Mouse (Mus musculus) midbrain, embryonic 11.5 days (tissue): ENCODE measurements around the gene Ccnf. TPM values are rescaled to one million over a fixed set of nuclear protein-coding genes. Genes with fewer than 3 reads are reported as not detected.

ENCODE experiments used
- ATAC-seq: fragments of 200-750 bp; cut with Nextera tagmentation; 2 replicates; pipeline ENCODE4 v1.8.0; 2017; ENCODE audit warnings: moderate TSS enrichment, moderate library complexity; ENCODE audit not compliant: low FRiP score
- DNase-seq: peaks from one replicate; pipeline ENCODE4 v3.0.0; 2015; ENCODE audit warnings: low spot score; ENCODE audit errors: missing footprints
- H3K27ac ChIP-seq: fragments of 300-500 bp; sonication (generic); 2 replicates; pipeline ENCODE4 v1.5.1; 2014; ENCODE audit warnings: low read depth, low read length
- H3K27me3 ChIP-seq: fragments of 300-500 bp; sonication (generic); 2 replicates; pipeline ENCODE4 v1.6.1; 2014; ENCODE audit warnings: mild to moderate bottlenecking, low read length, moderate library complexity, mixed read lengths; ENCODE audit not compliant: control insufficient read depth, insufficient read depth
- H3K36me3 ChIP-seq: fragments of 300-500 bp; sonication (generic); 2 replicates; pipeline ENCODE4 v1.6.1; 2014; ENCODE audit warnings: mild to moderate bottlenecking, low read length, moderate library complexity, mixed read lengths; ENCODE audit not compliant: control insufficient read depth, insufficient read depth
- H3K4me1 ChIP-seq: fragments of 300-500 bp; sonication (generic); 2 replicates; pipeline ENCODE4 v1.6.1; 2014; ENCODE audit warnings: low read length; ENCODE audit not compliant: control insufficient read depth, insufficient read depth
- H3K4me2 ChIP-seq: fragments of 300-500 bp; sonication (generic); 2 replicates; pipeline ENCODE4 v1.6.1; 2014; ENCODE audit warnings: mild to moderate bottlenecking, moderate library complexity
- H3K4me3 ChIP-seq: fragments of 300-500 bp; sonication (generic); 2 replicates; pipeline ENCODE4 v1.5.1; 2014; ENCODE audit warnings: low read depth, low read length
- H3K9ac ChIP-seq: fragments of 300-500 bp; sonication (generic); 2 replicates; pipeline ENCODE4 v1.6.1; 2014; ENCODE audit warnings: low read length
- H3K9me3 ChIP-seq: fragments of 300-500 bp; sonication (generic); 2 replicates; pipeline ENCODE4 v1.6.1; 2016; ENCODE audit warnings: low read length; ENCODE audit not compliant: control insufficient read depth
- WGBS: fragments of 180-500 bp; shearing (Covaris S2); extraction: QIAGEN DNeasy Blood & Tissue Kit; methylation state at CpG from one replicate; pipeline ENCODE4 v1.1.7; 2014; 5-methylcytosine and 5-hydroxymethylcytosine counted together
- polyA plus RNA-seq: library from polyadenylated mRNA; unstranded; fragments of >200 nt; fragmentation: Nextera tagmentation; extraction: Ambion mirVana; gene quantifications from 2 replicates; pipeline ENCODE4 v1.2.1, GENCODE M21; 2014

Gene Ccnf
- polyA plus RNA-seq, 1 experiment from 2014 or later: 98.6 TPM

GRCm38 (mm10) chr17:24207768-24208640, 43.3 kb downstream of the Ccnf start:
- Histone ChIP-seq H3K4me2 (peak overlapping the region; percentile 89), H3K4me1 (peaks cover 70% of the 10 kb centered on the region), H3K9me3 (no peaks in the 10 kb centered on the region), H3K36me3 (no peaks in the 10 kb centered on the region), H3K9ac (peak overlapping the region; percentile 76), H3K4me3 (peak overlapping the region; percentile 45), H3K27ac (no peak overlapping the region), H3K27me3 (peaks cover 34% of the 10 kb centered on the region)
- no peak for DNase-seq
- no peak for ATAC-seq
- WGBS: 53% methylated on average over 34 of the region's 34 CpGs

DNA sequence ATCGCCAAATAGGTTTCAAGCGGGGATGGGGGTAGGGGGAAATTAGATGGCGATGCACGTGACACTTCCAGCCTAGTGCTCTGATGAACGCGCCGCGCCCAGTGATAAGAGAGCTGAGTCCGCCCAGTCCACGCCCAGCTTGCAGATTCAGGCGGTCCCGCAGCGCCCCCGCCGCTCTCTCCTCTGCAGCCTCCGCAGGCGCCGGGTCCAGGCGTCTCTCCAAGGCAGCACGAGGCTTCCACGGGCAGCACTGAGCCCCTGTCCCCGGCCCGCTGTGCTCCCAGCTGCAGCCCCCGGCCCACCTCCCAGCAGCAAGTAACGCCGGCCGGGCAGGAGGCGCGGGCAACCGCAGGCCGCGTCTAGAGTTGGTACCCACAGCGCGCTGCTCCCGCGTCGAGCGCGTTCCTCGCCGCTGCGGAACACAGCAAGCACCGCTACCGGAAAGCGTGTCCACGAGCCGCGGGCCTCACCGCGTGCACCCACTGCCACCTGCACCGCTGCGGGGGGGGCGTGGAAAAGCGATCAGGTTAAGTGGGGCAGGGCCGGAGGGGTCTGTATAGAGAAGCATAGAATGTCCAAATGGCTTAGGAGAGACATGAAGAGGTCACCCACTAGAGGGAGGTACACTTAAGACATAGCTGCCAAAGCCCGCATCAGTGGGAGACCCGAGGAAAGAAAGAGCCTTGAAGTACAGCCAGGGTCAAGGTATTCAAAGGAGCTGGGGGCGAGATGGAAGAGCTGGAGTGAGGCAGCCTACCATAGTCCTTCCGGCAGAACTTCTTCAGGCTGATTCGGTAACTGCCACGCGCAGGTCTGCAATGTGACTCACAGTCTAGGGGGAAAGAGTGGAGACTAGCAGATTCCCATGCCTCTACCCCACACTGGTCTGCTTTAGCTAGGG, 44.6 kb downstream of the Ccnf start:
- peak; percentile 23; the same call in 1 of the 2 replicates for ATAC-seq
- peaks cover 65% of the 10 kb centered on the region for H3K4me1 ChIP-seq

DNA sequence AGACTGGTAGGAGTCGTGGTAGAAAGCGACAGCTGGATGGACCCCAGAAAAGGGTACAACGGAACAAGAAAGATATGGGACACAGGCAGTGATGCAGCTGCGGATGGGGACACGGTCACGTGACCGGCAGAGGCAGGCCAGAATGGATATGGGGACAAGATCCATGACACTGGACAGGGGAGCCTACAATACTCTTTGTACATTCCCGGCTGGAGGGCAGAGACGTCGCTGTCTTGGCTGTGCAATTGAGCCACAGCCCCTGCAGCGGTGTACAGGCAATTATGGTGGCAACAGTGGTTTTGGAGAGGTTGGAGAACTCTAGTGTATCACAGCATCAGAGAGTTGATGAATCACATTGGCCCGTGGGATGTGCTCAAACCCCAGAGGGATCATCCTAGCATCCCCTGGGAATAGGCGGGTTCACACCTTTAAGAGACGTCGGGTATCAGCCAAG, 45.3 kb downstream of the Ccnf start:
- 7% methylated on average over 15 of the region's 15 CpGs for WGBS
- no peaks in the 10 kb centered on the region for H3K9me3 ChIP-seq
- H3K4me1 ChIP-seq: peaks cover 57% of the 10 kb centered on the region
- peak; percentile 95 for DNase-seq
- H3K36me3 ChIP-seq: no peaks in the 10 kb centered on the region
- peaks cover 30% of the 10 kb centered on the region for H3K27me3 ChIP-seq
- peak overlapping the region; percentile 78 for H3K9ac ChIP-seq
- peak overlapping the region; percentile 54; the same call in 1 of the 2 replicates for H3K27ac ChIP-seq
- H3K4me3 ChIP-seq: peak overlapping the region; percentile 62
- peak; percentile 20; the same call in 1 of the 2 replicates for ATAC-seq
- H3K4me2 ChIP-seq: peak overlapping the region; percentile 94

More for the DNA sequence above, 44.6 kb downstream of the Ccnf start:
- DNase-seq: peak; percentile 95
- Histone ChIP-seq H3K27ac (no peak overlapping the region), H3K4me2 (peak overlapping the region; percentile 94), H3K9ac (peak overlapping the region; percentile 78), H3K4me3 (peak overlapping the region; percentile 33), H3K36me3 (no peaks in the 10 kb centered on the region), H3K9me3 (no peaks in the 10 kb centered on the region), H3K27me3 (peaks cover 34% of the 10 kb centered on the region)
- 5% methylated on average over 61 of the region's 62 CpGs for WGBS

DNA sequence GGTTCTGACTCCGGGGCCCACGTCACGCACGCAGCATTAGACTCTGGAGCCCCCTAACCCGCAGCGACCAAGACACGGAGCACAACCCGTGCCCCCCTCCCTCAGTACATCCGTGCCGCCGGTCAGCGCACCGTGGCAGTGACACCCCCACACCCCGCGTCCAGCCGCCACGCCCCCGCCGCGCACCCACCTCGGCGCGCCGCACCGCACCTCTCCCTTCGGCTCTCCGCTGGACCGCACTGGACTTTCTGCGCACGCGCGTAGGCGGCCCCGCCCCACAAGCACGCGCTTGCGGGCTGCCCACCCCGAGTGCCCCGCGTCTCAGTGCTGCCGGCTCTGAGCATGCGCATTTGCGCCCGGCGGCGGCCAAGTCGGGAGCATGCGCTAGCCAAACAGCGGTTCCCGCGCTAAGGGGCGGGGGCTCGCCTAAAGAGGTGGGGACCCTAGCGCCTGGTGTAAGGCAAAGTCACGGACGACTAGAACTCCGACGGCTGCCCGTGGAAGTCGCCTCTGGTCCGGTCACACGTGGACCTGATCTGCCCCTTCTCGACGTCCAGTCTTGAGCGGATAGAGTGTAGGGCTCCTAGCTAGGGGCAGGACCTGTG, 45.9 kb downstream of the Ccnf start, which contains the start of gene Tbc1d24:
Tbc1d24 (minus strand) TSS at position 279 of the 605 bp plus-strand sequence.
- peak within 1 kb of the TSS; percentile 54; the same call in 1 of the 2 replicates for H3K27ac ChIP-seq
- no peaks in the 10 kb centered on the region for H3K36me3 ChIP-seq
- H3K4me1 ChIP-seq: peaks cover 53% of the 10 kb centered on the region
- H3K4me3 ChIP-seq: peak within 1 kb of the TSS; percentile 62
- under 1% methylated on average over 62 of the region's 65 CpGs for WGBS
- DNase-seq: peak; percentile 100
- H3K4me2 ChIP-seq: peak within 1 kb of the TSS; percentile 94
- peaks cover 26% of the 10 kb centered on the region for H3K27me3 ChIP-seq
- peak within 1 kb of the TSS; percentile 78 for H3K9ac ChIP-seq
- no peaks in the 10 kb centered on the region for H3K9me3 ChIP-seq
- peak; percentile 75 for ATAC-seq

DNA sequence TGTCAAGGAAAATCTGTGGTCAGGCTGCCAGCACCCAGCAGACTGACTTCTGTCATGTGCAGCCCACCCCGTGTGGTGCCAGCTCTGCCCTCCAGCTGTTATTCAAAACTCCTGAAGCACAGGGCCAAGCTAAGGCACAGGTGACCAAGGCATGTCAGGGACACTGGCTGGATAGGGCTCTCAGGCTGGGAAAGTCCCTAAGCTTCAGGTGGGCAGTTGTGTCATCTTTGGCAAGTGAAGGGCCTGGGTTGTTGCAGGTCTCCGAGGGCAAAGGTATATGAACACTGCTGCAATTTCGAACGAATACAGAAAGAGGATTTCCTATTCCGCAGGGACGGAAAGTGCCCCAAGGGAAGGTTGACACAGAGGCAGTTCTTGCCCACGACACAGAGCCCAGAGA, 46.4 kb downstream of the Ccnf start:
- DNase-seq (no peak), ATAC-seq (no peak)
- Histone ChIP-seq H3K4me1 (peaks cover 53% of the 10 kb centered on the region), H3K4me3 (peak overlapping the region; percentile 62), H3K27me3 (peaks cover 23% of the 10 kb centered on the region), H3K27ac (no peak overlapping the region), H3K9me3 (no peaks in the 10 kb centered on the region), H3K9ac (peak overlapping the region; percentile 78), H3K4me2 (peak overlapping the region; percentile 94), H3K36me3 (no peaks in the 10 kb centered on the region)
- 14% methylated on average over 7 of the region's 7 CpGs for WGBS

- no peak overlapping the region for H3K9ac ChIP-seq
- 72% methylated on average over 3 of the region's 3 CpGs for WGBS
- H3K27ac ChIP-seq: no peak overlapping the region
- peaks cover 46% of the 10 kb centered on the region for H3K4me1 ChIP-seq
- no peak for DNase-seq
- no peak for ATAC-seq
- H3K4me3 ChIP-seq: no peak overlapping the region
- H3K4me2 ChIP-seq: peak overlapping the region; percentile 94
- H3K9me3 ChIP-seq: no peaks in the 10 kb centered on the region
- H3K27me3 ChIP-seq: peaks cover 23% of the 10 kb centered on the region
- no peaks in the 10 kb centered on the region for H3K36me3 ChIP-seq
Observed at GRCm38 (mm10) chr17:24203611-24204534, 47.4 kb downstream of the Ccnf start.

DNA sequence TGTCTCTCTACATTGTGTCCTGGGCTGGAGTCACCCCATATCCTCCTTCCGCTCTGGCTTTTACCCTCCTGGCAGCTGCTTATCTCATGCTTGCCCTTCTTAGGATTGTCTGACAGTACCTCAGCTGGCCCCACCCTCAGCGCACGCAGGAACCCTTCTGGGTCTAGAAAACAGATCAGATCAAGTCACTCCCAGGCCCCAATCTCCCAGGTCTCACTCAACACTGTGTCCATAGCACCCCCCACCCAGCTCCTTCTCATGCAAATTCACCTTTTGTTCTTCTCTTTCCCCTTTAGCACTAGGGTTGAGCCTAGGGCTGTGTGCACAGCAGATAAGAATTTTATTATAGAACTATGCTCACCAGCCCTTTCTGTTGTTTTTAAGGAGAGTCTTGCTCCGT, 48.2 kb downstream of the Ccnf start:
- ATAC-seq (no peak), DNase-seq (no peak)
- peaks cover 38% of the 10 kb centered on the region for H3K4me1 ChIP-seq
- 36% methylated on average over 4 of the region's 4 CpGs for WGBS
- H3K27ac ChIP-seq: peak overlapping the region; percentile 2
- H3K4me3 ChIP-seq: no peak overlapping the region
- H3K9me3 ChIP-seq: no peaks in the 10 kb centered on the region
- no peak overlapping the region for H3K4me2 ChIP-seq
- peaks cover 19% of the 10 kb centered on the region for H3K27me3 ChIP-seq
- H3K9ac ChIP-seq: no peak overlapping the region
- H3K36me3 ChIP-seq: no peaks in the 10 kb centered on the region

GRCm38 (mm10) chr17:24201092-24201491, 50.2 kb downstream of the Ccnf start:
- no peak overlapping the region for H3K9ac ChIP-seq
- DNase-seq: no peak
- WGBS: 83% methylated on average over 4 of the region's 4 CpGs
- H3K9me3 ChIP-seq: no peaks in the 10 kb centered on the region
- H3K4me1 ChIP-seq: peaks cover 21% of the 10 kb centered on the region
- no peak overlapping the region for H3K27ac ChIP-seq
- H3K36me3 ChIP-seq: no peaks in the 10 kb centered on the region
- no peak overlapping the region for H3K4me2 ChIP-seq
- H3K4me3 ChIP-seq: no peak overlapping the region
- H3K27me3 ChIP-seq: peaks cover 3% of the 10 kb centered on the region
- no peak for ATAC-seq
